Mouse (Mus musculus): ENCODE measurements around the gene Ret. TPM values are rescaled to one million over a fixed set of nuclear protein-coding genes. Genes with fewer than 3 reads are reported as not detected.

The Ret gene
- polyA plus RNA-seq, 1 experiment from 2014 or later: 1.2 TPM

GRCm38 (mm10) chr6:118168106-118168505 lies 29.4 kb downstream of the Ret start:
- DNase-seq (ENCODE audit: low spot score): no peak
- Histone ChIP-seq H3K27me3 (ENCODE audit: low read depth, poor library complexity, severe bottlenecking) (no peaks in the 10 kb centered on the region), H3K27ac (replicated peaks) (no peak overlapping the region), H3K36me3 (no peaks in the 10 kb centered on the region), H3K4me3 (no peak overlapping the region), H3K9me3 (replicated peaks) (no peaks in the 10 kb centered on the region), H3K4me1 (no peaks in the 10 kb centered on the region)
- 91% methylated on average over 14 of the region's 14 CpGs for WGBS

DNA sequence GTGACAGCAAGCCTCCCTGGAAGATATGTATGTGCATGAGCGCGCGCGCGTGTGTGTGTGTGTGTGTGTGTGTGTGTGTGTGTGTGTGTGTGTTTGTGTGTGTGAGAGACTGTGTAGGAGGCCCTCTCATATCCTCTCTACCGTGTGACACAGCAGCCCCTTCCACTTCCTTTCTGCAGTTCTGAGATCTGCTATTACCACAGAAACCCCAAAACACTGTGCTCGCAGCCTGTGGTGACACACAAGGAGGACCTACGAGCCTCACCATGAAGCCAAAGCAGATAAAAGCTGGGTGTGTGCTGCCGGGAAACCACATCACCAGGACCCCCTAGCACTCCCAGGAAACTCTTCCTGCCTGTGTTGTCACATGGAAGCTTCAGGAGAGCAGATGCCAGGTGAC lies 30.5 kb downstream of the Ret start:
- Histone ChIP-seq H3K9me3 (replicated peaks) (no peaks in the 10 kb centered on the region), H3K36me3 (no peaks in the 10 kb centered on the region), H3K27me3 (ENCODE audit: low read depth, poor library complexity, severe bottlenecking) (no peaks in the 10 kb centered on the region), H3K4me1 (no peaks in the 10 kb centered on the region), H3K27ac (replicated peaks) (no peak overlapping the region), H3K4me3 (no peak overlapping the region)
- DNase-seq (ENCODE audit: low spot score): no peak
- WGBS: 93% methylated on average over 9 of the region's 9 CpGs

GRCm38 (mm10) chr6:118165516-118165915 lies 32.0 kb downstream of the Ret start:
- DNase-seq (ENCODE audit: low spot score): no peak
- 92% methylated on average over 1 of the region's 1 CpGs for WGBS

GRCm38 (mm10) chr6:118164691-118165090 lies 32.8 kb downstream of the Ret start:
- 76% methylated on average over 8 of the region's 8 CpGs for WGBS
- no peak for DNase-seq (ENCODE audit: low spot score)
- H3K9me3 ChIP-seq (replicated peaks): no peaks in the 10 kb centered on the region

More at GRCm38 (mm10) chr6:118165516-118165915, 32.0 kb downstream of the Ret start:
- Histone ChIP-seq H3K36me3 (no peaks in the 10 kb centered on the region), H3K9me3 (replicated peaks) (no peaks in the 10 kb centered on the region), H3K4me3 (no peak overlapping the region), H3K4me1 (no peaks in the 10 kb centered on the region), H3K27ac (replicated peaks) (no peak overlapping the region), H3K27me3 (ENCODE audit: low read depth, poor library complexity, severe bottlenecking) (no peaks in the 10 kb centered on the region)

GRCm38 (mm10) chr6:118163086-118163485 lies 34.4 kb downstream of the Ret start:
- H3K27ac ChIP-seq (replicated peaks): no peak overlapping the region
- no peak for DNase-seq (ENCODE audit: low spot score)
- H3K4me1 ChIP-seq: no peaks in the 10 kb centered on the region
- H3K27me3 ChIP-seq (ENCODE audit: low read depth, poor library complexity, severe bottlenecking): no peaks in the 10 kb centered on the region
- H3K4me3 ChIP-seq: no peak overlapping the region
- H3K9me3 ChIP-seq (replicated peaks): no peaks in the 10 kb centered on the region
- WGBS: 90% methylated on average over 2 of the region's 2 CpGs
- H3K36me3 ChIP-seq: no peaks in the 10 kb centered on the region

More at GRCm38 (mm10) chr6:118164691-118165090, 32.8 kb downstream of the Ret start:
- Histone ChIP-seq H3K27me3 (ENCODE audit: low read depth, poor library complexity, severe bottlenecking) (no peaks in the 10 kb centered on the region), H3K36me3 (no peaks in the 10 kb centered on the region), H3K27ac (replicated peaks) (no peak overlapping the region), H3K4me1 (no peaks in the 10 kb centered on the region), H3K4me3 (no peak overlapping the region)

DNA sequence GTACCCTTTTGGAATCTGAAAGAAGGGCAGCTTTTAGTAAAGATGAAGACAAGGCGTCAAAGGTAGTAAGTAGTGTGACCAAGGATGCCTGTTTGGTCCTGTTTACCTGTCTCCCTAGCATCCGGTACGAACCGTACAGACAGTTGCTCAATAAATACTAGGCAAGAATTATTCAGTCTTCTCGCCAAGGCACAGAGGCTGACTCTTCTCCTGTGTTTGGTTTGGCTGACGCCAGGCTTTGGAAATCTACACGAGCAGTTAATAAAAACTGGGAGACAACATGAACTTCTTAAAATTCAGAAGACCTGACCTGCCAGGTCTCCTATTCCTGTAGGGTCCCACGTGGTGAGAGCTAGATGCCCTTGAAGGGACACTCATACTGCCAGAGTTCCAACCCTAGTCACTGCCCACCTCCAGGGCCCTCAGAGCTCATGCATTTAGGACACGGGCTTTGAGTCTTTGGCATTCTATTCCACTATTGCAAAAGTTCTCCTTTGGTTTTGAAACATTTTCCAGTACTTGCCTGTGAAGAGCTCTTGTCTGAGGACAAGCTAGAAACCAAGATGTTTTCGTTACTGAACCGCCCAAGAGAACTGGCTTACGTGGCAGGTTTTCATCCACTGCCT lies 34.9 kb downstream of the Ret start:
- no peak for DNase-seq (ENCODE audit: low spot score)
- Histone ChIP-seq H3K36me3 (no peaks in the 10 kb centered on the region), H3K27me3 (ENCODE audit: low read depth, poor library complexity, severe bottlenecking) (no peaks in the 10 kb centered on the region), H3K27ac (replicated peaks) (no peak overlapping the region), H3K4me3 (no peak overlapping the region), H3K9me3 (replicated peaks) (no peaks in the 10 kb centered on the region), H3K4me1 (no peaks in the 10 kb centered on the region)
- WGBS: 90% methylated on average over 12 of the region's 12 CpGs

DNA sequence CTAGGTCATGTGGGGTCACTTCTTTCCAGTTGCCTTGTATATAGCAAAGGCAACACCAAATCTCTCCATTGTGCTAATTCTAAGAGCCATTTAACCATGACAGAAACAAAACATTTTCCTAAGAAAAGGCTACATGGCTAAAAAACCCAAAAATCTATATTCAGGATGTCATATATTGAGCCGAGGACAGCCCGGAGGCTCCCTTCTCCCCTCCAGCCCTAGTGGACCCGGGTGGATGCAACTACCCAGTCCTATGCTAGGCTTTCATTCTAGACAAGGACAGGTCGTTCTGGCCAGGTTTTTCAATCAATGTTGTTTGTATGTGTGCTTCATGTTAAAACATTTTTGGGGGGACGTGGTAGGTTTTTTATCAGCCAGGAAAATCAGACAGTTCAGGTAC lies 44.4 kb downstream of the Ret start:
- H3K4me3 ChIP-seq: no peak overlapping the region
- no peak for DNase-seq (ENCODE audit: low spot score)
- H3K4me1 ChIP-seq: 0 out of 2 replicates have a peak, but pooled peaks cover 5% of the 10 kb centered on the region
- H3K27me3 ChIP-seq (ENCODE audit: low read depth, poor library complexity, severe bottlenecking): no peaks in the 10 kb centered on the region
- no peaks in the 10 kb centered on the region for H3K36me3 ChIP-seq
- H3K9me3 ChIP-seq (replicated peaks): no peaks in the 10 kb centered on the region
- no peak overlapping the region for H3K27ac ChIP-seq (replicated peaks)
- 82% methylated on average over 5 of the region's 5 CpGs for WGBS

DNA sequence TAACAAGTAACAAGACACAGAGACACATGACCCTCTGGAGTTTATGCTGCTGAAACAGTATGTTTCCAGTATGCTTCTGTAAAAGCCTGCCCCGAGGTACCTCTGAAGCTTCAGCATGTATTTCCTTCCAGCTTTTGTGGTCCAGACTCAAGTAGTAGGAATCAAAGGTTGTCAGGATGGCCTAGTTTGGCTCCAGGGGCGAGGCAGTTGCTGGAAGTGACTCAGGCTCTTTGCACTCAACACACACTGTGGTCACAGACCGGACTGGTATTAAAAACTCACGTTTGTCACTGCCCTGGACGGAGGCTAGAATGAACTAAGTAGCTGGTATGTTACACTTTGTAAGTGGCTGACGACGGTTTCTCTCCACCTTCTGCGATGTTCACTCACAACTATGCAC lies 46.5 kb downstream of the Ret start:
- peak; percentile 5 for DNase-seq (ENCODE audit: low spot score)
- Histone ChIP-seq H3K9me3 (replicated peaks) (no peaks in the 10 kb centered on the region), H3K27ac (replicated peaks) (no peak overlapping the region), H3K27me3 (ENCODE audit: low read depth, poor library complexity, severe bottlenecking) (no peaks in the 10 kb centered on the region), H3K36me3 (no peaks in the 10 kb centered on the region), H3K4me3 (no peak overlapping the region), H3K4me1 (0 out of 2 replicates have a peak, but pooled peaks cover 5% of the 10 kb centered on the region)
- WGBS: 86% methylated on average over 8 of the region's 8 CpGs

DNA sequence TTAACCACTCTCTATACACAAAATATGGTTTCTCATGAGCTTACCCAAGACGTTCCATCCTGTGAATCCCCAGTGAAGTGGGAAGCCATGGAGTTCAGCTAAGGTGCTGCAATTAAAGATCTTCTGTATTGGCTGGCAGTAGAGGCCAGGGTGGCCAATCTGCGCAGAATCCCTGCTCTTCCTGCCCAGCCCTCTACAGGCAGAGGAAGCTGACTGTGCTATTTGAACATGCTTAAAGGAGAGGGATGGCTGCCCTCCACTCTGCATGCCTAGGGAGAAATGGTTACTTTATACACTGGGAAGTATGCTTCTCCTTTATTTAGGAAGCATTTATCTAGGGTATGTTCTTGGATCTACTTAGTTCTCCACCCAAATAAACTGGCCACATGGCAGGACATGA lies 47.0 kb downstream of the Ret start:
- Histone ChIP-seq H3K4me1 (0 out of 2 replicates have a peak, but pooled peaks cover 5% of the 10 kb centered on the region), H3K27ac (replicated peaks) (no peak overlapping the region), H3K27me3 (ENCODE audit: low read depth, poor library complexity, severe bottlenecking) (no peaks in the 10 kb centered on the region), H3K36me3 (no peaks in the 10 kb centered on the region), H3K4me3 (no peak overlapping the region), H3K9me3 (replicated peaks) (no peaks in the 10 kb centered on the region)
- DNase-seq (ENCODE audit: low spot score): no peak
- WGBS: 85% methylated on average over 2 of the region's 2 CpGs

DNA sequence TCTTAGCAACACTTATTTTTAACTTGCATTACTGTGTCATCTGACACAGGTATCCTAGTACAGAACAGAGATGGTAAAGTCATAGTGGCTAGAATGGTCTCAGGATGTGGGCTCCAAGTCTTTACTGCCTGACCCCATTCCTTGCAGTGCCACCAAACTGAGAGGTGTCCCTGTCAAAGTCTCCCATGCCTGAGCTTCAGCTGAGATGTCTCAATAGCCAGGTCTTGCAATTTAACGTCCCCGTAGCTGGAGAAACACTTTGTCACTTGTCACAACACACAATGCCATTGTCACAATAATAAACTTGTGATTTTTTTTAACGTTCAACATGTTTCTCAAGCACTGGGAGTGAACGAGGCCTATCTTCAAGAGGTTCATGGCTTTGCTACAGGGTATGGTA lies 47.4 kb downstream of the Ret start:
- Histone ChIP-seq H3K27me3 (ENCODE audit: low read depth, poor library complexity, severe bottlenecking) (no peaks in the 10 kb centered on the region), H3K36me3 (no peaks in the 10 kb centered on the region), H3K9me3 (replicated peaks) (no peaks in the 10 kb centered on the region), H3K4me1 (0 out of 2 replicates have a peak, but pooled peaks cover 5% of the 10 kb centered on the region), H3K4me3 (no peak overlapping the region), H3K27ac (replicated peaks) (no peak overlapping the region)
- 87% methylated on average over 4 of the region's 4 CpGs for WGBS
- DNase-seq (ENCODE audit: low spot score): no peak

DNA sequence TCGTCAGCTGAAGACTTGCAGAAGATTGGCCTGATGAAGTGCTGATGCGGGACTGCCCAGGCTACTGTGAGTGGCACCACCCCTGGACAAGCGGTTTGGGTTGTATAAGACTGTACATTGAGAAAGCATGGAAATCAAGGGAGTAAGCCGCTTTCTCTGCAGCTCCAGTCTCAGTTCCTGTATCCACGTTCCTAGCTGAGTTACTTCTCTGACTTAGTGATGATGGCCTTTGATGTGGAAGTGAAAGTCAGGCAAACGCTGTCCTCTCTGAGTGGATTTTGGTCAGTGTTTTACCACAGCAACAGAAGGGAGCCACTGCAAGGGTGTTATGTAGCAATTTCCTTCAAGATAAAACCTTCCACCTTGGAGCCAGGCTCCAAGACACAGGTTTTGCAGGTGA lies 56.6 kb downstream of the Ret start:
- Histone ChIP-seq H3K9me3 (replicated peaks) (no peaks in the 10 kb centered on the region; the same call in 1 of the 2 replicates), H3K27ac (replicated peaks) (no peak overlapping the region), H3K4me1 (peaks cover 12% of the 10 kb centered on the region), H3K36me3 (no peaks in the 10 kb centered on the region), H3K4me3 (no peak overlapping the region), H3K27me3 (ENCODE audit: low read depth, poor library complexity, severe bottlenecking) (no peaks in the 10 kb centered on the region)
- WGBS: 86% methylated on average over 6 of the region's 6 CpGs
- no peak for DNase-seq (ENCODE audit: low spot score)

GRCm38 (mm10) chr6:118138731-118139709 lies 58.5 kb downstream of the Ret start, which contains the start of gene Csgalnact2:
TSS of gene Csgalnact2 (minus strand) at chr6:118139140.
- Histone ChIP-seq H3K4me3 (peak within 1 kb of the TSS; percentile 79), H3K4me1 (peaks cover 12% of the 10 kb centered on the region), H3K36me3 (no peaks in the 10 kb centered on the region), H3K27ac (replicated peaks) (peak within 1 kb of the TSS; percentile 90), H3K27me3 (ENCODE audit: low read depth, poor library complexity, severe bottlenecking) (no peaks in the 10 kb centered on the region), H3K9me3 (replicated peaks) (no peaks in the 10 kb centered on the region; the same call in 1 of the 2 replicates)
- 7% methylated on average over 65 of the region's 66 CpGs for WGBS
- peak; percentile 92 for DNase-seq (ENCODE audit: low spot score)

DNA sequence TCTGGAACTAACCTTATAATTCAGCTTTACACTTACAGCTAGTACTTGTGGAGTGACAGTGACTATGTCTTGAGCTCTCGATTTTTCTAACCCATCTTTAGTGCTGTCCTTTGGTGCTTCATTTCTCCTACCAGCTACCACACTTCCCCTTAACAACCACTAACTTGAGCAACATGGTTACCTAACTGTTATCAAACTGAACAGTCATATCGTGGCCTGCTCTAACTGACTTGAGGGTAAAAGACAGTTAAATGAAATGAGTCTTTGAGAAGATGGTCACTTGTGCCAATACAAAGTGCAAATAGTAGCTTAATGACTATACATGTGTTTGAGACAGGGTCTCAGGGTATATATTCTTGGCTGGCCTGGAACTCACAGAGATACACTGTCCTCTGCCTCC lies 60.4 kb downstream of the Ret start:
- DNase-seq (ENCODE audit: low spot score): no peak
- H3K9me3 ChIP-seq (replicated peaks): no peaks in the 10 kb centered on the region
- H3K36me3 ChIP-seq: no peaks in the 10 kb centered on the region
- 84% methylated on average over 2 of the region's 2 CpGs for WGBS
- H3K27ac ChIP-seq (replicated peaks): no peak overlapping the region
- H3K4me3 ChIP-seq: no peak overlapping the region
- no peaks in the 10 kb centered on the region for H3K27me3 ChIP-seq (ENCODE audit: low read depth, poor library complexity, severe bottlenecking)
- H3K4me1 ChIP-seq: peaks cover 12% of the 10 kb centered on the region
